In genomic region chr10:126900821-126901487, GRCm38 (mm10) we compare ENCODE assay signal across 8 mouse cellular contexts. TPM values are rescaled to one million over a fixed set of nuclear protein-coding genes. Genes with fewer than 3 reads are reported as not detected.
A peak's percentile ranks its signal among the peaks of the same experiment; 100 is the strongest.
DNase-seq lines count a peak whose midpoint lies in the region; ATAC-seq lines count a peak whose summit lies in the region.

Gene Atp23, minus strand, starts transcription at chr10:126901355.

- peak; percentile 62 for ATAC-seq in embryonic facial prominence, embryonic 12.5 days (ENCODE audit: insufficient number of reproducible peaks, insufficient read depth, low FRiP score, low TSS enrichment)
- ATAC-seq in midbrain, embryonic 12.5 days (ENCODE audit: low FRiP score, low read depth) = peak; percentile 80

- H3K9ac ChIP-seq in embryonic facial prominence, embryonic 12.5 days = peak within 1 kb of the TSS; percentile 72
- H3K9ac ChIP-seq in midbrain, embryonic 12.5 days (replicated peaks) = peak within 1 kb of the TSS; percentile 77

- WGBS in embryonic facial prominence, embryonic 12.5 days = under 1% methylated on average over 56 of the region's 56 CpGs
- WGBS in limb, embryonic 10.5 days = under 1% methylated on average over 53 of the region's 56 CpGs
- WGBS in midbrain, embryonic 12.5 days = under 1% methylated on average over 54 of the region's 56 CpGs

- H3K4me3 ChIP-seq in embryonic facial prominence, embryonic 12.5 days = peak within 1 kb of the TSS; percentile 69
- peak within 1 kb of the TSS; percentile 88 for H3K4me3 ChIP-seq in limb, embryonic 10.5 days
- peak within 1 kb of the TSS; percentile 76 for H3K4me3 ChIP-seq in midbrain, embryonic 12.5 days

- no peaks in the 10 kb centered on the region for H3K27me3 ChIP-seq in embryonic facial prominence, embryonic 12.5 days
- H3K27me3 ChIP-seq in limb, embryonic 10.5 days (ENCODE audit: low read depth, poor library complexity, severe bottlenecking) = no peaks in the 10 kb centered on the region
- peaks cover 4% of the 10 kb centered on the region; the same call in 1 of the 2 replicates for H3K27me3 ChIP-seq in midbrain, embryonic 12.5 days

- peaks cover 13% of the 10 kb centered on the region for H3K36me3 ChIP-seq in embryonic facial prominence, embryonic 12.5 days
- peaks cover 25% of the 10 kb centered on the region for H3K36me3 ChIP-seq in limb, embryonic 10.5 days
- peaks cover 1% of the 10 kb centered on the region; the same call in 1 of the 2 replicates for H3K36me3 ChIP-seq in midbrain, embryonic 12.5 days

- H3K27ac ChIP-seq in embryonic facial prominence, embryonic 12.5 days = peak within 1 kb of the TSS; percentile 36; the same call in 1 of the 2 replicates
- peak within 1 kb of the TSS; percentile 88 for H3K27ac ChIP-seq in limb, embryonic 10.5 days
- 0 out of 2 replicates have a peak within 1 kb of the TSS, but pooled peaks have one; percentile 25 for H3K27ac ChIP-seq in midbrain, embryonic 12.5 days (replicated peaks)

- 0 out of 2 replicates have a peak, but pooled peaks cover 3% of the 10 kb centered on the region for H3K4me1 ChIP-seq in embryonic facial prominence, embryonic 12.5 days
- H3K4me1 ChIP-seq in limb, embryonic 10.5 days = peaks cover 21% of the 10 kb centered on the region
- H3K4me1 ChIP-seq in midbrain, embryonic 12.5 days = peaks cover 10% of the 10 kb centered on the region

- H3K4me2 ChIP-seq in embryonic facial prominence, embryonic 12.5 days (replicated peaks) = peak within 1 kb of the TSS; percentile 91
- H3K4me2 ChIP-seq in midbrain, embryonic 12.5 days (replicated peaks) = peak within 1 kb of the TSS; percentile 97

- H3K9me3 ChIP-seq in embryonic facial prominence, embryonic 12.5 days = no peaks in the 10 kb centered on the region
- no peaks in the 10 kb centered on the region for H3K9me3 ChIP-seq in limb, embryonic 10.5 days (replicated peaks)
- H3K9me3 ChIP-seq in midbrain, embryonic 12.5 days = no peaks in the 10 kb centered on the region

- DNase-seq in 3134 (ENCODE audit: extremely low read depth, insufficient read length, low spot score) = peak; percentile 93
- DNase-seq in adrenal gland, postnatal 25 days = peak; percentile 96
- DNase-seq in heart, adult 18-20 months = peak; percentile 94 to 97
- DNase-seq in kidney, adult 18-20 months = peak; percentile 95
- DNase-seq in limb, embryonic 10.5 days (ENCODE audit: low spot score) = peak; percentile 99
- peak; percentile 70 for DNase-seq in skeletal muscle tissue, adult 2 months (ENCODE audit: low read depth, low spot score)

RNA-seq across cellular contexts. Expression of gene Atp23, which starts in this region (rescaled TPM):
- total RNA-seq in adrenal gland, postnatal 25 days (2021) = 7.6 and 9.5 TPM in 2 replicates
- polyA plus RNA-seq in embryonic facial prominence, embryonic 12.5 days (2016; fragmentation: Nextera tagmentation; extraction: Ambion mirVana) = 21.8 and 23.9 TPM in 2 replicates
- 1 to 10 TPM; 4.2 to 5.1 TPM for total RNA-seq in heart, adult 18-20 months (2021)
- polyA plus RNA-seq in limb, embryonic 10.5 days (2016; fragmentation: Nextera tagmentation; extraction: Ambion mirVana) = 19.3 and 23.6 TPM in 2 replicates
- 14.4 and 15.0 TPM in 2 replicates for polyA plus RNA-seq in midbrain, embryonic 12.5 days (2016; fragmentation: Nextera tagmentation; extraction: Ambion mirVana)

Comparison
In these comparisons a context has a peak if more than half of its experiments do, and no peak if none do; other contexts are left out.
1. Peak in every context shown above with its lines: DNase-seq, ATAC-seq, H3K4me3 ChIP-seq and H3K27ac ChIP-seq.
2. H3K27ac ChIP-seq: peak in every context shown above with its lines; median percentile 88 in limb, embryonic 10.5 days; 36 in embryonic facial prominence, embryonic 12.5 days; 25 in midbrain, embryonic 12.5 days.